Mouse (Mus musculus) splenic B cell, adult 2 months (primary cell): Measurements from ENCODE around the gene Spocd1.

ENCODE experiments used
- DNase-seq: peaks from one replicate; pipeline ENCODE4 v3.0.0-alpha.2; 2011; ENCODE audit warnings: low read depth, low spot score
- H3K27me3 ChIP-seq: 2 replicates; pipeline ENCODE4 v1.6.1; 2012; ENCODE audit warnings: mild to moderate bottlenecking, low read length, moderate library complexity, mixed read lengths; ENCODE audit not compliant: control insufficient read depth, poor library complexity, insufficient read depth, severe bottlenecking
- H3K36me3 ChIP-seq: 2 replicates; pipeline ENCODE4 v1.6.1; 2012; ENCODE audit warnings: mild to moderate bottlenecking, low read length, moderate library complexity, mixed read lengths; ENCODE audit not compliant: control insufficient read depth, poor library complexity, insufficient read depth, severe bottlenecking

Spocd1 gene

GRCm38 (mm10) chr4:129994728-129995127, 65.7 kb downstream of the Spocd1 start:
- DNase-seq, result no peak
- Histone ChIP-seq H3K27me3 (no peaks in the 10 kb centered on the region), H3K36me3 (no peaks in the 10 kb centered on the region)

- DNase-seq, result no peak
- H3K36me3 ChIP-seq, result no peaks in the 10 kb centered on the region
- no peaks in the 10 kb centered on the region for H3K27me3 ChIP-seq
Measured at GRCm38 (mm10) chr4:129995255-129995654, 66.2 kb downstream of the Spocd1 start.

- DNase-seq, result peak; percentile 49
- Histone ChIP-seq H3K36me3 (no peaks in the 10 kb centered on the region), H3K27me3 (no peaks in the 10 kb centered on the region)
Measured at GRCm38 (mm10) chr4:129996015-129996414, 67.0 kb downstream of the Spocd1 start.

- no peaks in the 10 kb centered on the region for H3K36me3 ChIP-seq
- H3K27me3 ChIP-seq, result no peaks in the 10 kb centered on the region
- DNase-seq, result no peak
Measured at GRCm38 (mm10) chr4:129998124-129998523, 69.1 kb downstream of the Spocd1 start.

- H3K27me3 ChIP-seq, result no peaks in the 10 kb centered on the region
- no peaks in the 10 kb centered on the region for H3K36me3 ChIP-seq
- no peak for DNase-seq
Measured at GRCm38 (mm10) chr4:130001710-130002109, 72.7 kb downstream of the Spocd1 start.

DNA sequence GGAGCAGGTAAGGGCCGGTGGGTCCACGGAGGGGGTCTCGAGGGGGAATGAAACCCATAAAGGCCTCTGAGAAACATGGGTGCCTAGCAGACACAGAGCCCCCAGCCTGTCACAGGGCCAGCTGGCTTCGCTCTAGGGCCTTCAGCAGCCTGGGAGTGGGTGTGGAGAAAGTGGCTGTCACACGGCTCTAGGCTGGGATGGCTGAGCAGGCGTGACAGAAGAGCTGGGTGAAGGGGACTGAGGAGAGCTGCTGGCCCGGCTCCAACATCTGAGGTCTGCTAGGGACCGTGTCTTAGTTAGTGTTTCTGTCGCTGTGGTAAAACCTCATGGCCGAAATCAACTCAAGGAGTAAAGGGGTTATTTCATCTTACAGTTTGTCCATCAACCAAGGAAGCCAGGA, 73.1 kb downstream of the Spocd1 start:
- Histone ChIP-seq H3K36me3 (no peaks in the 10 kb centered on the region), H3K27me3 (no peaks in the 10 kb centered on the region)
- no peak for DNase-seq

- DNase-seq, result peak; percentile 11
- Histone ChIP-seq H3K27me3 (no peaks in the 10 kb centered on the region), H3K36me3 (no peaks in the 10 kb centered on the region)
Measured at GRCm38 (mm10) chr4:130005593-130005992, 76.5 kb downstream of the Spocd1 start.

- peak; percentile 24 for DNase-seq
- H3K36me3 ChIP-seq, result no peaks in the 10 kb centered on the region
- H3K27me3 ChIP-seq, result no peaks in the 10 kb centered on the region
Measured at GRCm38 (mm10) chr4:130006533-130006932, 77.5 kb downstream of the Spocd1 start.
